Mouse (Mus musculus) hindbrain, postnatal 0 days (tissue): ENCODE measurements around the gene Cped1. TPM values are rescaled to one million over a fixed set of nuclear protein-coding genes. Genes with fewer than 3 reads are reported as not detected.

ENCODE experiments used
- ATAC-seq: fragments of 200-750 bp; cut with Nextera tagmentation; 2 replicates; pipeline ENCODE4 v1.8.0; 2017; ENCODE audit warnings: mild to moderate bottlenecking, moderate TSS enrichment, moderate library complexity
- DNase-seq: peaks from one replicate; pipeline ENCODE4 v3.0.0-alpha.2; 2015; ENCODE audit warnings: low spot score
- H3K27ac ChIP-seq: fragments of 300-500 bp; sonication (generic); 2 replicates; pipeline ENCODE4 v1.5.1; 2014; ENCODE audit warnings: mild to moderate bottlenecking
- H3K27me3 ChIP-seq: fragments of 300-500 bp; sonication (generic); 2 replicates; pipeline ENCODE4 v1.6.1; 2014; ENCODE audit warnings: low read length, mixed read lengths; ENCODE audit not compliant: insufficient read depth
- H3K36me3 ChIP-seq: fragments of 300-500 bp; sonication (generic); 2 replicates; pipeline ENCODE4 v1.6.1; 2014; ENCODE audit warnings: low read length, mixed read lengths; ENCODE audit not compliant: insufficient read depth
- H3K4me1 ChIP-seq: fragments of 300-500 bp; sonication (generic); 2 replicates; pipeline ENCODE4 v1.6.1; 2014; ENCODE audit warnings: antibody characterized with exemption, low read length, mixed read lengths; ENCODE audit not compliant: insufficient read depth
- H3K4me2 ChIP-seq: fragments of 300-500 bp; sonication (generic); 2 replicates; pipeline ENCODE4 v1.6.1; 2014; ENCODE audit warnings: low read depth, mild to moderate bottlenecking, low read length, moderate library complexity, mixed read lengths
- H3K4me3 ChIP-seq: fragments of 300-500 bp; sonication (generic); 2 replicates; pipeline ENCODE4 v1.5.1; 2014; ENCODE audit warnings: low read length
- H3K9ac ChIP-seq: fragments of 300-500 bp; sonication (generic); replicated peaks from 2 replicates; pipeline ENCODE4 v1.6.1; 2014; ENCODE audit warnings: mild to moderate bottlenecking, low read length, moderate library complexity, mixed read lengths
- H3K9me3 ChIP-seq: fragments of 300-500 bp; sonication (generic); 2 replicates; pipeline ENCODE4 v1.6.1; 2016; ENCODE audit warnings: low read length, mixed read lengths
- CTCF ChIP-seq: IDR thresholded peaks from 2 replicates; pipeline ENCODE4 v1.5.1; 2016; ENCODE audit warnings: antibody characterized with exemption, control low read depth, low read depth
- WGBS: fragments of 180-500 bp; shearing (Covaris S2); extraction: QIAGEN DNeasy Blood & Tissue Kit; methylation state at CpG from one replicate; pipeline ENCODE4 v1.1.7; 2014; 5-methylcytosine and 5-hydroxymethylcytosine counted together
- polyA plus RNA-seq: library from polyadenylated mRNA; unstranded; fragments of >200 nt; fragmentation: Nextera tagmentation; extraction: Ambion mirVana; gene quantifications from 2 replicates; pipeline ENCODE4 v1.2.1, GENCODE M21; 2015
- total RNA-seq: library from RNA; depleted of rRNA; stranded (reverse); fragments of >200 nt; gene quantifications from 2 replicates; pipeline ENCODE4 v1.2.3, GENCODE M21; 2014

The Cped1 gene
- total and polyA plus RNA-seq, 2 experiments from 2014 or later = 3.1 to 4.6 TPM

- no peak overlapping the region for H3K9ac ChIP-seq
- no peak overlapping the region for H3K4me3 ChIP-seq
- H3K4me2 ChIP-seq = no peak overlapping the region
- no peak overlapping the region for H3K27ac ChIP-seq
- no peak for DNase-seq
- no peaks in the 10 kb centered on the region for H3K4me1 ChIP-seq
- no peak; the same call in 1 of the 2 replicates for ATAC-seq
- no peak for TF ChIP-seq CTCF
- H3K27me3 ChIP-seq = no peaks in the 10 kb centered on the region
- no peaks in the 10 kb centered on the region for H3K9me3 ChIP-seq
- 95% methylated on average over 6 of the region's 6 CpGs for WGBS
- no peaks in the 10 kb centered on the region for H3K36me3 ChIP-seq
Observed at GRCm38 (mm10) chr6:22014291-22014911, 28.7 kb downstream of the Cped1 start.

- Histone ChIP-seq H3K4me1 (no peaks in the 10 kb centered on the region), H3K27ac (no peak overlapping the region), H3K4me2 (no peak overlapping the region), H3K36me3 (no peaks in the 10 kb centered on the region), H3K9me3 (no peaks in the 10 kb centered on the region), H3K9ac (no peak overlapping the region), H3K4me3 (no peak overlapping the region), H3K27me3 (no peaks in the 10 kb centered on the region)
- no peak for DNase-seq
- WGBS = 77% methylated on average over 7 of the region's 7 CpGs
- no peak for ATAC-seq
- TF ChIP-seq CTCF = no peak
Observed at GRCm38 (mm10) chr6:22017631-22018030, 31.9 kb downstream of the Cped1 start.

DNA sequence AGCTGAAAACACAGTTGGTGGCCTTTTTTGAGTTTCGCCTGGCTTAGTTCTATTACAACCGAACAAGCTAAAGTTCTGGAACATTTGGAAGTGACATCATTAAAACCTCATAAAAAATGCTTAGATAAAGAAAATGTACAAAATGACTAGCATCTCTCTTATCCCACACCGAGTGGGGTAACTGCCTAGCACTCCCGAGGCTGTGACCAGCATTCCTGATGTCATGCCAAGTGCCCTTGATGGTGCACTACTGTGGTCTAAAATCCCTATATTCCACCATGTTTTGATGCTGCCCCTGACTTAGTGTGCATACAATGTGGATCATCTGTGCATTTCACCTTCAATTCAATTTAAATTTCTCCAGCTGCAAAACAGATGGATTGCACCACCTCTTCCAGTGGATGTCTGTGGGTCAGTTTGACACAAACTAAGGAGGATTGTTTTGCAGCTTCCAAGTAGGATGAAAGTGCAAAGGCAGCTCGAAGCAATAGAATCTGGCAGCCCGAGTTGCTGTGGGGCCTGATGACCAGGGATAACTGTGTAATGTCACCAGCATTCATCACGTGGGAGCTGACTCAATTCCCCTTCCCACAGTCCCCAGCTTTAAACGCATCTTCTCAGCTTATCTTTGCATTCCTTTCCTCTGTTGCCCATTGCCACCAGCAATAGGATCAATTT is 33.2 kb downstream of the Cped1 start:
- H3K4me3 ChIP-seq = no peak overlapping the region
- no peaks in the 10 kb centered on the region for H3K4me1 ChIP-seq
- H3K9ac ChIP-seq = no peak overlapping the region
- DNase-seq = no peak
- H3K27ac ChIP-seq = no peak overlapping the region
- H3K36me3 ChIP-seq = no peaks in the 10 kb centered on the region
- no peak for TF ChIP-seq CTCF
- H3K4me2 ChIP-seq = no peak overlapping the region
- H3K9me3 ChIP-seq = no peaks in the 10 kb centered on the region
- ATAC-seq = no peak
- WGBS = 70% methylated on average over 8 of the region's 8 CpGs
- no peaks in the 10 kb centered on the region for H3K27me3 ChIP-seq

DNA sequence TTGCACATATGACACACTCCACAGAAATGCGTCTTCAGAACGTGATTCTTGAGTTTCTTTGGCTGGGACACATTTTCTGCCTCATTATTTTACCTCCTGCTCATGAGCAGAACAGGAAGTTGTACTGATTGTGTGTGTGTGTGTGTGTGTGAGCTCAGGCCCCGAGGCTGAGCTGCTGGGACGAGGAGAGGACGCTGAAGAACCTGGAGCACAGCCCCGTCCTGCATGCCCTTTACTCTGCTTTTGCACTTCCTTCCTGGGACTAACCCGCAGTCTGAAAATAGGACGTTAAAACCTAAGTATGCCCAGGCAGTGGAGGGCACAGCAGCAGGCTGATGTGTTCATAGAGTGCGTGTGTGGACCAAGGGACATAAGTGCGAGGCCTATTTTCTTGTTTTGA is 33.9 kb downstream of the Cped1 start:
- no peaks in the 10 kb centered on the region for H3K9me3 ChIP-seq
- WGBS = 61% methylated on average over 10 of the region's 10 CpGs
- H3K4me2 ChIP-seq = no peak overlapping the region
- H3K4me1 ChIP-seq = no peaks in the 10 kb centered on the region
- no peaks in the 10 kb centered on the region for H3K27me3 ChIP-seq
- H3K4me3 ChIP-seq = no peak overlapping the region
- ATAC-seq (no peak), DNase-seq (no peak)
- H3K36me3 ChIP-seq = no peaks in the 10 kb centered on the region
- no peak overlapping the region for H3K27ac ChIP-seq
- H3K9ac ChIP-seq = no peak overlapping the region
- TF ChIP-seq CTCF = no peak

DNA sequence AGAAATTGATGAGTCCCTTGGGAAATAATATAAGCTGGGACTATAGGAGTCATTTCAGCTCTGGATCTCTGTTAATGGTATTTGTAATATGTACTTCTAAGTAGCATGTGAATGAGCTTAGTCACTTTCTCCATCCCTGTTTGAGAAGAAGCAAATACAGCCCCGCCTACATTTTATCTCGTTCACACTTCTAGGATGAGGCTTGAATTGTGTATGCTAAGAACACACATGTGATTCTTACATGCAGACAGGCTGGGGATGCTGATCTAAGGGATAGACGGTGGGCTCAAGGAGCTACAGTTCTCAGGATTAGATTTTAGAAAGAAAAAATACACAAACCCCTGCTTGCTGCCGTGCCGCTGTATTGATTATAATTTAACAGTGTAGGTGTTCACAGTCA is 35.0 kb downstream of the Cped1 start:
- Histone ChIP-seq H3K27ac (no peak overlapping the region), H3K9ac (no peak overlapping the region), H3K4me3 (no peak overlapping the region), H3K4me2 (no peak overlapping the region), H3K4me1 (no peaks in the 10 kb centered on the region), H3K27me3 (no peaks in the 10 kb centered on the region), H3K36me3 (no peaks in the 10 kb centered on the region), H3K9me3 (no peaks in the 10 kb centered on the region)
- no peak for ATAC-seq
- no peak for DNase-seq
- no peak for TF ChIP-seq CTCF
- 87% methylated on average over 5 of the region's 5 CpGs for WGBS

- H3K27me3 ChIP-seq = no peaks in the 10 kb centered on the region
- H3K27ac ChIP-seq = no peak overlapping the region
- no peak overlapping the region for H3K4me3 ChIP-seq
- H3K4me2 ChIP-seq = no peak overlapping the region
- no peaks in the 10 kb centered on the region for H3K4me1 ChIP-seq
- DNase-seq (no peak), ATAC-seq (no peak)
- H3K36me3 ChIP-seq = no peaks in the 10 kb centered on the region
- TF ChIP-seq CTCF = no peak
- WGBS = 87% methylated on average over 3 of the region's 3 CpGs
- H3K9me3 ChIP-seq = no peaks in the 10 kb centered on the region
- H3K9ac ChIP-seq = no peak overlapping the region
Observed at GRCm38 (mm10) chr6:22021315-22021714, 35.6 kb downstream of the Cped1 start.

DNA sequence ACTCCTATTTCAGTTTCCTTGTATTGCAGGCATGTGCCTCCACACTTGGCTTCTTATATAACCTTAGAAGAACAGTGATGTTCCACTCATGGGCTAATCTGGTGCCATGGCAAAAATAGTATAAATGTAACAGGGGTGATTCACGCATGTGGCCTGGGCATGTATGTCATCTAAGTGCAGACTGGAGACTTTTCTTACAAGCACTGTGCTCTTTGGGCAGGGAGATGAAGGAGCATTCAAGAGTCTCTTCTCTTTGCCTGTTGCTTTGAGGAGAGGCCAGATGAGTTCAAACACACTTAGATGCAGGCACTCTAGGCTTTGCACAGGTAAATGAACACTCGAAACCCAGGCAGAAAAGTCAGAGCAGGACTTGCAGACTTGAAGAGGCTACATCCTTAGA is 38.5 kb downstream of the Cped1 start:
- DNase-seq = no peak
- 95% methylated on average over 2 of the region's 2 CpGs for WGBS
- no peak overlapping the region for H3K9ac ChIP-seq
- no peak overlapping the region for H3K4me3 ChIP-seq
- no peaks in the 10 kb centered on the region for H3K4me1 ChIP-seq
- no peaks in the 10 kb centered on the region for H3K27me3 ChIP-seq
- no peak overlapping the region for H3K4me2 ChIP-seq
- H3K9me3 ChIP-seq = no peaks in the 10 kb centered on the region
- ATAC-seq = no peak
- TF ChIP-seq CTCF = no peak
- no peak overlapping the region for H3K27ac ChIP-seq
- no peaks in the 10 kb centered on the region for H3K36me3 ChIP-seq
